Mouse (Mus musculus) hindbrain, embryonic 16.5 days (tissue): Measurements from ENCODE around the gene Mlec. TPM values are rescaled to one million over a fixed set of nuclear protein-coding genes. Genes with fewer than 3 reads are reported as not detected.

Experiments used
- ATAC-seq: fragments of 200-750 bp; cut with Nextera tagmentation; 2 replicates; pipeline ENCODE4 v1.8.0; 2017; ENCODE audit warnings: moderate TSS enrichment, moderate library complexity
- H3K27ac ChIP-seq: fragments of 300-500 bp; sonication (generic); 2 replicates; pipeline ENCODE4 v1.5.1; 2014; ENCODE audit warnings: low read depth, mild to moderate bottlenecking, control low read depth, low read length, moderate library complexity
- H3K27me3 ChIP-seq: fragments of 300-500 bp; sonication (generic); replicated peaks from 2 replicates; pipeline ENCODE4 v1.6.1; 2014; ENCODE audit warnings: low read length; ENCODE audit not compliant: control insufficient read depth, insufficient read depth
- H3K36me3 ChIP-seq: fragments of 300-500 bp; sonication (generic); 2 replicates; pipeline ENCODE4 v1.6.1; 2014; ENCODE audit warnings: mild to moderate bottlenecking, low read length, moderate library complexity, mixed read lengths; ENCODE audit not compliant: control insufficient read depth, insufficient read depth
- H3K4me1 ChIP-seq: fragments of 300-500 bp; sonication (generic); 2 replicates; pipeline ENCODE4 v1.6.1; 2014; ENCODE audit warnings: low read depth, low read length; ENCODE audit not compliant: control insufficient read depth, insufficient read depth
- H3K4me2 ChIP-seq: fragments of 300-500 bp; sonication (generic); 2 replicates; pipeline ENCODE4 v1.6.1; 2014; ENCODE audit warnings: mild to moderate bottlenecking, low read length, control low read depth, moderate library complexity
- H3K4me3 ChIP-seq: fragments of 300-500 bp; sonication (generic); 2 replicates; pipeline ENCODE4 v1.5.1; 2014; ENCODE audit warnings: mild to moderate bottlenecking, low read length, control low read depth, moderate library complexity
- H3K9ac ChIP-seq: fragments of 300-500 bp; sonication (generic); 2 replicates; pipeline ENCODE4 v1.6.1; 2014; ENCODE audit warnings: low read depth, mild to moderate bottlenecking, control low read depth, low read length, moderate library complexity
- H3K9me3 ChIP-seq: fragments of 300-500 bp; sonication (generic); 2 replicates; pipeline ENCODE4 v1.6.1; 2014; ENCODE audit warnings: mild to moderate bottlenecking, low read length, moderate library complexity; ENCODE audit not compliant: control insufficient read depth
- WGBS: fragments of 180-500 bp; shearing (Covaris S2); extraction: QIAGEN DNeasy Blood & Tissue Kit; methylation state at CpG from one replicate; pipeline ENCODE4 v1.1.7; 2014; 5-methylcytosine and 5-hydroxymethylcytosine counted together
- polyA plus RNA-seq: library from polyadenylated mRNA; unstranded; fragments of >200 nt; fragmentation: Nextera tagmentation; extraction: Ambion mirVana; gene quantifications from 2 replicates; pipeline ENCODE4 v1.2.1, GENCODE M21; 2015

The Mlec gene
- polyA plus RNA-seq, 1 experiment from 2014 or later = 23.8 TPM

- 92% methylated on average over 3 of the region's 3 CpGs for WGBS
- no peak for ATAC-seq
- no peaks in the 10 kb centered on the region for H3K9me3 ChIP-seq
- H3K4me3 ChIP-seq = no peak overlapping the region
- no peak overlapping the region for H3K4me2 ChIP-seq
- no peaks in the 10 kb centered on the region for H3K27me3 ChIP-seq
- peaks cover 43% of the 10 kb centered on the region for H3K36me3 ChIP-seq
- H3K27ac ChIP-seq = no peak overlapping the region
- no peak overlapping the region for H3K9ac ChIP-seq
- peaks cover 4% of the 10 kb centered on the region for H3K4me1 ChIP-seq
These were observed 10.6 kb downstream of the Mlec start for GRCm38 (mm10) chr5:115147388-115147787.

GRCm38 (mm10) chr5:115146747-115147130 is 11.2 kb downstream of the Mlec start:
- no peak overlapping the region for H3K27ac ChIP-seq
- H3K27me3 ChIP-seq = no peaks in the 10 kb centered on the region
- H3K4me3 ChIP-seq = no peak overlapping the region
- ATAC-seq = no peak
- H3K9ac ChIP-seq = no peak overlapping the region
- H3K4me1 ChIP-seq = peaks cover 4% of the 10 kb centered on the region
- H3K36me3 ChIP-seq = peaks cover 43% of the 10 kb centered on the region
- H3K9me3 ChIP-seq = no peaks in the 10 kb centered on the region
- H3K4me2 ChIP-seq = no peak overlapping the region

DNA sequence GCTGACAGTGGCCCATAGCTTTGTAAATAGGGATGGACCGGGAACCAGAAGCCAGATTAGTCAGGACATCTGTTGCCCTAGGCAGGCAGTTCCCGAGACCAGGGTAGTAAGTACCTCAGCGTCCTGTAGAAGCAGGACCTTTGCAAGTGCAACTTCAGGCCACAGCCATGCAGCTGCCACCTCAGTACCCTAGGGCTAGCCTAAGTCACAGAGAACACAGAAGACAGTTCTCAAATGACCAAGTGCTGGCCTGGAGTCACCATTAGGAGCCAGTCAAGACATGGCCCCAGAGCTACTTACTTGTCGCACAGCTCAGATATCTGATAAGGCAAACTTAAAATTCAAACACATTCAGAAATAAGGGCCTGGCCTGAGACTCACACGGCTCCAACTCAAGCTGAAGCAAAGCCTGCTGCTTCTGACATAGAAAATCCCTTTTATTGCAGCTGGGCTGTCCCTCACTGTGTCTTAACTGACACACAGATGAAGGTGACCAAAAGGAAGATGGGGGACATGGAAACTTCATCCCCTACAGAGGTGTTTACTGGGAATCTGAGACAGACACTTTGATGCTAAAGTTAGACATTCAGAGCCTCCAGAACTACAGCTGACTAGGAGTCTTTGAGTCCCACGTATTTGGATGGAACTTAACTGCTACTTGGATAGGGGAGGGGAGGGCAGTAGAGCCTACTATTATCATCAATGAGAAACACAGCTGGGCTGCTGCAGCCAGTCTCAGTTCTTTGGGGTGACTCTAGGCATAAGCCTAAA is 11.8 kb downstream of the Mlec start:
- WGBS = 88% methylated on average over 6 of the region's 6 CpGs
- Histone ChIP-seq H3K9ac (no peak overlapping the region), H3K4me3 (no peak overlapping the region), H3K36me3 (peaks cover 43% of the 10 kb centered on the region), H3K27ac (no peak overlapping the region), H3K4me1 (peaks cover 4% of the 10 kb centered on the region), H3K4me2 (no peak overlapping the region), H3K27me3 (no peaks in the 10 kb centered on the region), H3K9me3 (no peaks in the 10 kb centered on the region)
- ATAC-seq = no peak

DNA sequence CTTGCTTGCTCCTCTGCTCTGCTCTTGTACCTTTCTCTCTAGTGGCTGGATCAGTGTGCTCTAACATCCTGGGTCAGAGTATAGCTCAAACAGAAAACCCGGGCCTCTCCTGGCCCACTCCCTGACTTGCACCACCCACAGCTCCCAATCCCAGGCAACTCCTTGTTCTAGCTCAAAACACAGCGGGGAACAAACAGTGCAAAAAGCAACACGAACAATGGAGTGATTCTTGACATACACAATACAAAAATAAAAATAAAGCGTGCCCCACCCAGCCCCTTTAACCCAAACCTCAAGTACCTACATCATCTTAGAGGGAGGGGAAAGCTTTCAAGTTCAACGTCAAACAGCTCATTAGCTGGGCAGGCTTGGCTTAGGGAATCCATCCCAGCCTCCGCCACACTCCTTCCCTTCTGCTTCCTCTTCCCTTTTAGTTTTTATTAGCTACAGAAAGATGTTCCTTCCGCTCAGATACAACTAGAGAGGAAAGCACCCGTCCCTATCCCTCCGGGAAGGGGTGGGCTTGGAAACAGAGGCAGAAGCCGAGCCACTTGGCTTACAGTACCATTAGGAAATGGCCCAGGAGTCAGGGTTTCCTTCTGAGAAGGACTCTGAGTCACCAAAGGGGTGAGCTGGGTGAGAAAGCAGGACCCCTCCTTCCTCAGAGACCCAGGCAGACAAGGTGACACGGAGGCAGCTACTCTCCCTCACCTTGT is 12.6 kb downstream of the Mlec start:
- WGBS = 71% methylated on average over 11 of the region's 11 CpGs
- H3K4me1 ChIP-seq = peaks cover 4% of the 10 kb centered on the region
- H3K27me3 ChIP-seq = no peaks in the 10 kb centered on the region
- H3K27ac ChIP-seq = no peak overlapping the region
- no peak overlapping the region for H3K4me3 ChIP-seq
- H3K4me2 ChIP-seq = no peak overlapping the region
- no peak overlapping the region for H3K9ac ChIP-seq
- no peaks in the 10 kb centered on the region for H3K9me3 ChIP-seq
- no peak for ATAC-seq
- H3K36me3 ChIP-seq = peaks cover 38% of the 10 kb centered on the region

DNA sequence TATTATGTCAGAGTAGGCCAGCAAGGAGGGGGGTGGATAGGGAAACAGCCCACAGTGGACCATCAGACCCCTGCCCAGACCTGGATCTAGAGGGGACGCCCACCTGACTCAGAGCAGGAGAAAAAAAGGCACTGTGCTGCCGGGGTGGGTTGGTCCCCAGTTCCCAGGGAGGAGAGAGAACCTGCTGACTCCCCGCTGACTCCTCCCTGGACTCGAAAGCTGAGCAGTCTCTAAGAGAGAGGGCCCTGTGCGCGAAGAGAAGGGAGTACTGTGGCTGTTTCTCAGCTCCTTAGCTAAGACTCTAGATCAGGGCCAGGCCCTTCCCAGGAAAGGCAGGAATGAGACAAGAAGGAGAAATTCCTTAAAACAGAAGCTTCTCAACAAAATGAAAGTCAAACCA is 13.5 kb downstream of the Mlec start:
- Histone ChIP-seq H3K4me3 (no peak overlapping the region), H3K4me2 (no peak overlapping the region), H3K4me1 (peaks cover 4% of the 10 kb centered on the region), H3K27me3 (no peaks in the 10 kb centered on the region), H3K27ac (no peak overlapping the region), H3K9ac (no peak overlapping the region), H3K36me3 (peaks cover 29% of the 10 kb centered on the region), H3K9me3 (no peaks in the 10 kb centered on the region)
- no peak for ATAC-seq
- WGBS = 68% methylated on average over 6 of the region's 6 CpGs

DNA sequence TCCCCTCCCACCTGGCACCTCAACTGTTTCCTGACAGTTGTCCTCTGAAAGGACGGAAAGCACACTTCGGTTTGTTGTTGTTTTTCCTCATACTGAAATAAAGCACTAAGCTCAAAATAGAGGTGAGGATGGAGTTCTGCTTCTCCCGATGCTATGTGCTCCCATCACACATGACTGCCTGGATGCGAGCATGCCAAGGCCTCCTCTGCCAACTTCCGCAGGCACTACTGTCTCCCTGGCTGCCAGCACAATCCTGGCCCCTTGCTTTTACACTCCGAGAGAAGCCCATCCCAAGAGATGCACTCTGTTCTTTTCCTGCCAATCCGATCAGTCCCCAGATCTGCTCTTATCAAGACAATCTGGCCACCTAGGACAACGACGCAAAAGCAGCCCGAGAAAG is 14.4 kb downstream of the Mlec start:
- ATAC-seq = 0 out of 2 replicates have a peak, but pooled peaks have one; percentile 52
- 0 out of 2 replicates have a peak overlapping the region, but pooled peaks have one; percentile 23 for H3K27ac ChIP-seq
- H3K4me3 ChIP-seq = no peak overlapping the region
- 65% methylated on average over 10 of the region's 10 CpGs for WGBS
- H3K36me3 ChIP-seq = peaks cover 24% of the 10 kb centered on the region
- H3K4me1 ChIP-seq = peaks cover 4% of the 10 kb centered on the region
- H3K9me3 ChIP-seq = no peaks in the 10 kb centered on the region
- H3K4me2 ChIP-seq = no peak overlapping the region
- H3K27me3 ChIP-seq = no peaks in the 10 kb centered on the region
- 0 out of 2 replicates have a peak overlapping the region, but pooled peaks have one; percentile 5 for H3K9ac ChIP-seq

- Histone ChIP-seq H3K36me3 (peaks cover 12% of the 10 kb centered on the region), H3K9me3 (no peaks in the 10 kb centered on the region), H3K27ac (no peak overlapping the region), H3K27me3 (no peaks in the 10 kb centered on the region), H3K4me3 (no peak overlapping the region), H3K9ac (no peak overlapping the region), H3K4me1 (peaks cover 4% of the 10 kb centered on the region), H3K4me2 (no peak overlapping the region)
- ATAC-seq = no peak
- WGBS = 92% methylated on average over 9 of the region's 9 CpGs
These were observed 15.7 kb downstream of the Mlec start for GRCm38 (mm10) chr5:115142166-115142697.

DNA sequence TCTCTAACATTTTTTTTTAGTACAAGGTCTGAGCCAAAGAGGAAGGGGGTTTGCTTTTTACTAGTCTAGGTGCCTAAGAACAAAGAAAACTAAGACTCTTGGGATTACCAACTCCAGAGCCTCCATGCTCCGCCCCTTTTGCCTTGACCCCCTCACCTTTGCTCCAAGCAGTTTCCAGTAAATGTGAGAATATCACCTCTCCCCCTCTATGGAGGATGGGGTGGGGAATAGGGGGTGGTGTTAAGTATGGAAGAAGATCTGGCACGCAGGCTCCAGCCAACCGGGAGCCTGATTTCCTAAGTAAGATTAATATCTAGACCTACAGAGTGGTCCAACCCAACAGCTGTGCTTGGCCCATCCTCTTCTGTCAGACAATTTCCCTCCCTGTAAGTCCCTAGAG is 17.3 kb downstream of the Mlec start:
- Histone ChIP-seq H3K9ac (no peak overlapping the region), H3K27me3 (no peaks in the 10 kb centered on the region), H3K36me3 (peaks cover under 1% of the 10 kb centered on the region; the same call in 1 of the 2 replicates), H3K27ac (no peak overlapping the region), H3K4me3 (no peak overlapping the region), H3K4me1 (peaks cover 4% of the 10 kb centered on the region), H3K4me2 (no peak overlapping the region), H3K9me3 (no peaks in the 10 kb centered on the region)
- ATAC-seq = no peak
- WGBS = 90% methylated on average over 3 of the region's 3 CpGs

- Histone ChIP-seq H3K27ac (no peak overlapping the region), H3K4me2 (no peak overlapping the region), H3K9ac (no peak overlapping the region), H3K4me3 (no peak overlapping the region), H3K9me3 (no peaks in the 10 kb centered on the region), H3K27me3 (no peaks in the 10 kb centered on the region), H3K4me1 (peaks cover 5% of the 10 kb centered on the region), H3K36me3 (no peaks in the 10 kb centered on the region)
- ATAC-seq = no peak
- 73% methylated on average over 4 of the region's 4 CpGs for WGBS
These were observed 18.9 kb downstream of the Mlec start for GRCm38 (mm10) chr5:115139124-115139523.
